Mouse (Mus musculus): ENCODE data around the gene Cmtm6. TPM values are rescaled to one million over a fixed set of nuclear protein-coding genes. Genes with fewer than 3 reads are reported as not detected.

Cmtm6 gene
- total and polyA plus RNA-seq, 3 experiments, result 8.7 to 42.5 (median 23.9) TPM

- DNase-seq (ENCODE audit: low spot score), result no peak
- peaks cover 9% of the 10 kb centered on the region; the same call in 1 of the 2 replicates for H3K9me3 ChIP-seq (replicated peaks)
- H3K4me3 ChIP-seq (ENCODE audit: low read depth, low read length), result no peak overlapping the region
- peaks cover 2% of the 10 kb centered on the region for H3K36me3 ChIP-seq (replicated peaks)
- no peak for TF ChIP-seq TAL1 (conservative IDR thresholded peaks at IDR 0.05; ENCODE audit: low read depth, low read length)
- TF ChIP-seq POLR2AphosphoS5 (IDR thresholded peaks at IDR 0.05; ENCODE audit: insufficient replicate concordance, low read depth, low read length), result no peak
- TF ChIP-seq GATA1 (IDR thresholded peaks at IDR 0.05; ENCODE audit: borderline replicate concordance, low read length), result no peak
- H3K27me3 ChIP-seq (ENCODE audit: insufficient read depth, low read length), result no peaks in the 10 kb centered on the region
- H3K4me1 ChIP-seq (ENCODE audit: insufficient read depth, low read depth, low read length), result peaks cover 65% of the 10 kb centered on the region
- no peak for ATAC-seq (ENCODE audit: extremely low read depth, insufficient number of reproducible peaks, low FRiP score, poor library complexity, severe bottlenecking)
Observed at GRCm38 (mm10) chr9:114789989-114790388, 59.1 kb downstream of the Cmtm6 start.

GRCm38 (mm10) chr9:114793764-114794295 is 62.9 kb downstream of the Cmtm6 start:
- TF ChIP-seq CTCF (IDR thresholded peaks at IDR 0.05; ENCODE audit: low read depth, low read length), result no peak
- no peak for TF ChIP-seq TAL1 (conservative IDR thresholded peaks at IDR 0.05; ENCODE audit: low read depth, low read length)
- no peak for TF ChIP-seq GATA1 (IDR thresholded peaks at IDR 0.05; ENCODE audit: borderline replicate concordance, low read length)
- no peak for TF ChIP-seq GATA2 (IDR thresholded peaks at IDR 0.05; ENCODE audit: borderline replicate concordance, low read depth, low read length)
- no peak for TF ChIP-seq POLR2AphosphoS5 (IDR thresholded peaks at IDR 0.05; ENCODE audit: insufficient replicate concordance, low read depth, low read length)
- ATAC-seq (ENCODE audit: extremely low read depth, insufficient number of reproducible peaks, low FRiP score, poor library complexity, severe bottlenecking) (no peak), DNase-seq (ENCODE audit: low spot score) (no peak)
- peaks cover 2% of the 10 kb centered on the region for H3K36me3 ChIP-seq (replicated peaks)
- H3K4me3 ChIP-seq (ENCODE audit: low read depth, low read length), result no peak overlapping the region
- peaks cover 3% of the 10 kb centered on the region for H3K27me3 ChIP-seq (ENCODE audit: insufficient read depth, low read length)
- H3K4me1 ChIP-seq (ENCODE audit: insufficient read depth, low read depth, low read length), result peaks cover 30% of the 10 kb centered on the region
- H3K9me3 ChIP-seq (replicated peaks), result peaks cover 4% of the 10 kb centered on the region

GRCm38 (mm10) chr9:114794491-114794890 is 63.6 kb downstream of the Cmtm6 start:
- no peak overlapping the region for H3K4me3 ChIP-seq (ENCODE audit: low read depth, low read length)
- H3K27me3 ChIP-seq (ENCODE audit: insufficient read depth, low read length), result peaks cover 5% of the 10 kb centered on the region
- H3K4me1 ChIP-seq (ENCODE audit: insufficient read depth, low read depth, low read length), result peaks cover 25% of the 10 kb centered on the region
- H3K36me3 ChIP-seq (replicated peaks), result peaks cover 2% of the 10 kb centered on the region
- DNase-seq (ENCODE audit: low spot score) (no peak), ATAC-seq (ENCODE audit: extremely low read depth, insufficient number of reproducible peaks, low FRiP score, poor library complexity, severe bottlenecking) (no peak)
- H3K9me3 ChIP-seq (replicated peaks), result peaks cover 4% of the 10 kb centered on the region
- TF ChIP-seq GATA1 (IDR thresholded peaks at IDR 0.05; ENCODE audit: borderline replicate concordance, low read length), result no peak
- no peak for TF ChIP-seq CTCF (IDR thresholded peaks at IDR 0.05; ENCODE audit: low read depth, low read length)
- TF ChIP-seq TAL1 (conservative IDR thresholded peaks at IDR 0.05; ENCODE audit: low read depth, low read length), result no peak
- TF ChIP-seq POLR2AphosphoS5 (IDR thresholded peaks at IDR 0.05; ENCODE audit: insufficient replicate concordance, low read depth, low read length), result no peak
- no peak for TF ChIP-seq GATA2 (IDR thresholded peaks at IDR 0.05; ENCODE audit: borderline replicate concordance, low read depth, low read length)

- TF ChIP-seq CTCF (IDR thresholded peaks at IDR 0.05; ENCODE audit: low read depth, low read length) (no peak), GATA2 (IDR thresholded peaks at IDR 0.05; ENCODE audit: borderline replicate concordance, low read depth, low read length) (no peak), TAL1 (conservative IDR thresholded peaks at IDR 0.05; ENCODE audit: low read depth, low read length) (no peak), GATA1 (IDR thresholded peaks at IDR 0.05; ENCODE audit: borderline replicate concordance, low read length) (no peak), POLR2AphosphoS5 (IDR thresholded peaks at IDR 0.05; ENCODE audit: insufficient replicate concordance, low read depth, low read length) (no peak)
- Histone ChIP-seq H3K36me3 (replicated peaks) (no peaks in the 10 kb centered on the region), H3K4me3 (ENCODE audit: low read depth, low read length) (no peak overlapping the region), H3K9me3 (replicated peaks) (peaks cover 4% of the 10 kb centered on the region), H3K27me3 (ENCODE audit: insufficient read depth, low read length) (peaks cover 7% of the 10 kb centered on the region), H3K4me1 (ENCODE audit: insufficient read depth, low read depth, low read length) (peaks cover 9% of the 10 kb centered on the region)
- no peak for ATAC-seq (ENCODE audit: extremely low read depth, insufficient number of reproducible peaks, low FRiP score, poor library complexity, severe bottlenecking)
- no peak for DNase-seq (ENCODE audit: low spot score)
Observed at GRCm38 (mm10) chr9:114796473-114797050, 65.6 kb downstream of the Cmtm6 start.

GRCm38 (mm10) chr9:114797329-114798004 is 66.6 kb downstream of the Cmtm6 start:
- peaks cover 6% of the 10 kb centered on the region for H3K4me1 ChIP-seq (ENCODE audit: insufficient read depth, low read depth, low read length)
- TF ChIP-seq CTCF (IDR thresholded peaks at IDR 0.05; ENCODE audit: low read depth, low read length) (peak; percentile 76), TAL1 (conservative IDR thresholded peaks at IDR 0.05; ENCODE audit: low read depth, low read length) (no peak), GATA2 (IDR thresholded peaks at IDR 0.05; ENCODE audit: borderline replicate concordance, low read depth, low read length) (no peak)
- DNase-seq (ENCODE audit: low spot score) (peak; percentile 53), ATAC-seq (ENCODE audit: extremely low read depth, insufficient number of reproducible peaks, low FRiP score, poor library complexity, severe bottlenecking) (peak; percentile 60)
- H3K4me3 ChIP-seq (ENCODE audit: low read depth, low read length), result no peak overlapping the region
- H3K27me3 ChIP-seq (ENCODE audit: insufficient read depth, low read length), result peaks cover 11% of the 10 kb centered on the region
- H3K9me3 ChIP-seq (replicated peaks), result peaks cover 7% of the 10 kb centered on the region
- no peaks in the 10 kb centered on the region for H3K36me3 ChIP-seq (replicated peaks)

- Histone ChIP-seq H3K4me1 (ENCODE audit: insufficient read depth, low read depth, low read length) (peaks cover 5% of the 10 kb centered on the region), H3K27me3 (ENCODE audit: insufficient read depth, low read length) (peaks cover 11% of the 10 kb centered on the region), H3K9me3 (replicated peaks) (peaks cover 7% of the 10 kb centered on the region), H3K4me3 (ENCODE audit: low read depth, low read length) (no peak overlapping the region), H3K36me3 (replicated peaks) (no peaks in the 10 kb centered on the region)
- no peak for DNase-seq (ENCODE audit: low spot score)
- no peak for TF ChIP-seq CTCF (IDR thresholded peaks at IDR 0.05; ENCODE audit: low read depth, low read length)
- TF ChIP-seq TAL1 (conservative IDR thresholded peaks at IDR 0.05; ENCODE audit: low read depth, low read length), result no peak
- TF ChIP-seq GATA1 (IDR thresholded peaks at IDR 0.05; ENCODE audit: borderline replicate concordance, low read length), result no peak
- no peak for TF ChIP-seq POLR2AphosphoS5 (IDR thresholded peaks at IDR 0.05; ENCODE audit: insufficient replicate concordance, low read depth, low read length)
- TF ChIP-seq GATA2 (IDR thresholded peaks at IDR 0.05; ENCODE audit: borderline replicate concordance, low read depth, low read length), result no peak
- ATAC-seq (ENCODE audit: extremely low read depth, insufficient number of reproducible peaks, low FRiP score, poor library complexity, severe bottlenecking), result no peak
Observed at GRCm38 (mm10) chr9:114798845-114799244, 67.9 kb downstream of the Cmtm6 start.

Other genes starting within 250 kb of the Cmtm6 start
- not detected in 2 replicates for gene Ccr4, start 226.2 kb upstream of the Cmtm6 start, total RNA-seq (2014; fragmentation: Nextera tagmentation)
- gene Ccr4, start 226.2 kb upstream of the Cmtm6 start, total RNA-seq (2017), result not detected in 2 replicates
- not detected in 2 replicates for gene Ccr4, start 226.2 kb upstream of the Cmtm6 start, polyA plus RNA-seq (2012)
- not detected in 2 replicates for gene C130032M10Rik, start 215.4 kb upstream of the Cmtm6 start, total RNA-seq (2014; fragmentation: Nextera tagmentation)
- gene C130032M10Rik, start 215.4 kb upstream of the Cmtm6 start, total RNA-seq (2017), result not detected in 2 replicates
- not detected in 2 replicates for gene C130032M10Rik, start 215.4 kb upstream of the Cmtm6 start, polyA plus RNA-seq (2012)
- not detected in 2 replicates for gene Trim71, start 166.7 kb upstream of the Cmtm6 start, total RNA-seq (2014; fragmentation: Nextera tagmentation)
- 0.11 TPM in 1 of 2 replicates, not detected in the other for gene Trim71, start 166.7 kb upstream of the Cmtm6 start, total RNA-seq (2017)
- gene Trim71, start 166.7 kb upstream of the Cmtm6 start, polyA plus RNA-seq (2012), result not detected in 2 replicates
- 32.2 and 40.4 TPM in 2 replicates for gene Cnot10, start 90.9 kb upstream of the Cmtm6 start, total RNA-seq (2014; fragmentation: Nextera tagmentation)
- 45.0 and 45.8 TPM in 2 replicates for gene Cnot10, start 90.9 kb upstream of the Cmtm6 start, total RNA-seq (2017)
- gene Cnot10, start 90.9 kb upstream of the Cmtm6 start, polyA plus RNA-seq (2012), result 21.1 and 21.2 TPM in 2 replicates
- 30.0 and 34.8 TPM in 2 replicates for gene Dync1li1, start 42.3 kb upstream of the Cmtm6 start, total RNA-seq (2014; fragmentation: Nextera tagmentation)
- 52.6 and 57.2 TPM in 2 replicates for gene Dync1li1, start 42.3 kb upstream of the Cmtm6 start, total RNA-seq (2017)
- 19.6 and 21.2 TPM in 2 replicates for gene Dync1li1, start 42.3 kb upstream of the Cmtm6 start, polyA plus RNA-seq (2012)
- 68.7 and 76.1 TPM in 2 replicates for gene Cmtm7, start 50.7 kb downstream of the Cmtm6 start, total RNA-seq (2014; fragmentation: Nextera tagmentation)
- gene Cmtm7, start 50.7 kb downstream of the Cmtm6 start, total RNA-seq (2017), result 233 and 329 TPM in 2 replicates
- gene Cmtm7, start 50.7 kb downstream of the Cmtm6 start, polyA plus RNA-seq (2012), result 196 and 229 TPM in 2 replicates
- gene Cmtm8, start 113.0 kb downstream of the Cmtm6 start, total RNA-seq (2014; fragmentation: Nextera tagmentation), result not detected in 2 replicates
- 0.16 and 0.17 TPM in 2 replicates for gene Cmtm8, start 113.0 kb downstream of the Cmtm6 start, total RNA-seq (2017)
- gene Cmtm8, start 113.0 kb downstream of the Cmtm6 start, polyA plus RNA-seq (2012), result not detected in 2 replicates
- 5.7 and 6.2 TPM in 2 replicates for gene Gpd1l, start 202.9 kb downstream of the Cmtm6 start, total RNA-seq (2014; fragmentation: Nextera tagmentation)
- gene Gpd1l, start 202.9 kb downstream of the Cmtm6 start, total RNA-seq (2017), result 7.6 and 8.4 TPM in 2 replicates
- gene Gpd1l, start 202.9 kb downstream of the Cmtm6 start, polyA plus RNA-seq (2012), result 3.4 and 3.6 TPM in 2 replicates
- gene Osbpl10, start 247.5 kb downstream of the Cmtm6 start, total RNA-seq (2014; fragmentation: Nextera tagmentation), result not detected in 2 replicates
- gene Osbpl10, start 247.5 kb downstream of the Cmtm6 start, total RNA-seq (2017), result 0.05 TPM in 1 of 2 replicates, not detected in the other
- not detected in 2 replicates for gene Osbpl10, start 247.5 kb downstream of the Cmtm6 start, polyA plus RNA-seq (2012)

Measured in G1E (cell line).